Mouse (Mus musculus): ENCODE measurements at regions not wholly inside any gene's neighbourhood (a gene's known extent, or its start where the extent isn't known, plus 50 kb on each side); places are given as distances from the start of the nearest gene placed in this dataset.

GRCm38 (mm10) chr6:94835742-94836141 lies 135.8 kb upstream of the Lrig1 start:
- no peak for ATAC-seq (replicated peaks; ENCODE audit: low FRiP score, poor library complexity, severe bottlenecking)

DNA sequence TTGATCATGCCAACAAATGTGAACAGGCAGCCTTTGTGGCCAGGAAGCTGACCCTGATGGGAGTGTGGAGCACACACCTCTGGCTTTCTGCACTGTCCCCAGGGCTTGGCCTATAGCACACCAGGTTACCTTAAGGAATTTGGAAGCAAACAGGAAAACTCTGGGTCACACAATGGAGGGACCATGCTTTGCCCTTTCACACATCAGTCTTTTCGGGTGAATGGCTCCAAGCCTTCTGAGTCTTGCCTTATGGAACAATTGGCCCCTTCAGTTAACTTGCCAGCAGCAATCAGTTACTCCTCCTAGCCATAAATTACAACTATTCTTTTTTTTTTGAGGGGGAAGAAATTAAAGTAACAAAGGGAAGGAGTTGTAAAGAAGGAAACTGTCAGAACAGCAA lies 134.6 kb upstream of the Lrig1 start:
- ATAC-seq (replicated peaks; ENCODE audit: low FRiP score, poor library complexity, severe bottlenecking), result no peak

DNA sequence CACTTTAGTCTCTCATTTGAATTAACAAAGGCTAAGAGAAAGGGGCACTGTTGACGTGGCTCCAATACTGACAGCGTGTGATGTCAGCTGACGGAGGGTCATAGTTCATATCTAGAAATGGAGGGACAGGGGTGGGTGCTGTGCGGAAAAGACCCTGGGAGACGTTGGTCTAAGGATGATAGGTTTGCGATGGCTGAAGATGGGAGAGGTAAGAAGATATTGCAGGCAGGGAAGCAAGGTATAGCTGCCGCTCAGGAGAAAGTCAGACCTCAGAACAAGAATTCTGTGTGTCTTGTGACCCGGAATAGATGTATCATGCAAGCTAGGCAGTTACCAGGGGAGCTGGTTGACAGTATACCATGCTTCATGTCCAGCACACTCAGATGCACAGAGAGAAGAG lies 130.8 kb upstream of the Lrig1 start:
- no peak for ATAC-seq (replicated peaks; ENCODE audit: low FRiP score, poor library complexity, severe bottlenecking)

GRCm38 (mm10) chr6:94829246-94829645 lies 129.3 kb upstream of the Lrig1 start:
- ATAC-seq (replicated peaks; ENCODE audit: low FRiP score, poor library complexity, severe bottlenecking), result no peak

- ATAC-seq (replicated peaks; ENCODE audit: low FRiP score, poor library complexity, severe bottlenecking), result no peak
Observed at GRCm38 (mm10) chr6:94826656-94827055, 126.7 kb upstream of the Lrig1 start.

- ATAC-seq (replicated peaks; ENCODE audit: low FRiP score, poor library complexity, severe bottlenecking), result no peak
Observed at GRCm38 (mm10) chr6:94818220-94818619, 118.3 kb upstream of the Lrig1 start.

- no peak for ATAC-seq (replicated peaks; ENCODE audit: low FRiP score, poor library complexity, severe bottlenecking)
Observed at GRCm38 (mm10) chr6:94816161-94816560, 116.2 kb upstream of the Lrig1 start.

DNA sequence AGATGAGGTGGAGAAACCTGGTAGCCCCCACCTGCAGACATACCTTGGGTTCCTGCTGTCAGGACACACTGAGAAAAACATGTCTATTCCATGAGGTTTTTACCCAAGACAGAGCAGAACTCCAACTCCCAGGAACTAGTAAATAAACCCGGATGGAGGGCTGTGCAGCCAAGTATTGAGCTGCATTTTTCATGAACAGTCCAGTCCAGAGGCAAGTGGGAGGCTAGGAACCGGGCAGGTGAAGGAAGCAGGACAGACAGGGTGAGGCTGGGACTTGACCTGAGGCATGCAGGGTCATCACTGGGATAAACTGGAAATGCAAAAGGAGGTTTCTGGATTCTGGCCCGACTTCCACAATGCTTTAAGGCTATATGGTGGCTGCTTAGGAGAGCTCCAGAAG lies 114.8 kb upstream of the Lrig1 start:
- no peak for ATAC-seq (replicated peaks; ENCODE audit: low FRiP score, poor library complexity, severe bottlenecking)

GRCm38 (mm10) chr6:94813481-94814148 lies 113.7 kb upstream of the Lrig1 start:
- no peak for ATAC-seq (replicated peaks; ENCODE audit: low FRiP score, poor library complexity, severe bottlenecking)

GRCm38 (mm10) chr6:94811846-94812245 lies 111.9 kb upstream of the Lrig1 start:
- no peak for ATAC-seq (replicated peaks; ENCODE audit: low FRiP score, poor library complexity, severe bottlenecking)

GRCm38 (mm10) chr6:94807216-94807615 lies 107.3 kb upstream of the Lrig1 start:
- no peak for ATAC-seq (replicated peaks; ENCODE audit: low FRiP score, poor library complexity, severe bottlenecking)

- no peak for ATAC-seq (replicated peaks; ENCODE audit: low FRiP score, poor library complexity, severe bottlenecking)
Observed at GRCm38 (mm10) chr6:94806481-94807160, 106.7 kb upstream of the Lrig1 start.

DNA sequence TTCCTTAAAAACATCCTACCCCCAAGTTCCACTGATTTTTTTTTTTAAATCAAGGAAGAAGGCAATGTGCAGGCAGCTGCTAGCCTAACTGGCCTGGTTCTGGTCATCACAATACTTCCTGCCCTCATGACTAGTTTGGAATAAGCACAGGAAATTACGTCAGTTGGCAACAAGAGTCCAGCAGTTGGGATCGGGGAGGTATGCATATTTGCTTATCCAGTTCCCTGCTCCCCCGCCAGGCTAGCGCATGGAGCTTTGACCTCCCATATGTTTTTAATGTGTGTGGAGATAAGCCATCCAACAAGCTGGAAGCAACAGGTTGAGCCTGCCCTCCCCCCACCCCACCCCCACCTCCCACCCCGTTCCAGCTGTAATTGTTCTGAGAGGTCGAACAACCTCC lies 105.7 kb upstream of the Lrig1 start:
- ATAC-seq (replicated peaks; ENCODE audit: low FRiP score, poor library complexity, severe bottlenecking), result no peak

- ATAC-seq (replicated peaks; ENCODE audit: low FRiP score, poor library complexity, severe bottlenecking), result no peak
Observed at GRCm38 (mm10) chr6:94804284-94804815, 104.4 kb upstream of the Lrig1 start.

DNA sequence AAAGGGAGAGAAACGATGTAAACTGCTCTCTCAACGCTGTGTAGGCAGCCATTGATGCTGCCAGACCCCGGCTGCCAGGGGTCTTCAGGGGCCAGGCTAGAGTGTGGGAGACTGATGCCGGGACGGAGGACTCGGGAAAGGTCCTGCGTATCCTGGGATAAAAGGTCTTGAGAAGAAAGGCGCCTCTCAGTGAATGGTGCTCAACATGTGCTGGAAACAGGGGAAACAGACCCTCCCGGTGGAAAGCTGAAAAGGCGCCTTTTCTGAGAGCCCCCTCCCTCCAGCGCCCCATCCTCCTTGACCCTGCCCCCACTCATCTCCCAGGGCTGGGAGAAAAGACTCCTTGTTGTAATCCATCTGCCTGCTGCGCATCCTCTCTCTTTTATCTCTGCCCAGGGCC lies 101.1 kb upstream of the Lrig1 start:
- no peak for ATAC-seq (replicated peaks; ENCODE audit: low FRiP score, poor library complexity, severe bottlenecking)

- no peak for ATAC-seq (replicated peaks; ENCODE audit: low FRiP score, poor library complexity, severe bottlenecking)
Observed at GRCm38 (mm10) chr6:94798545-94799211, 98.7 kb upstream of the Lrig1 start.

- no peak for ATAC-seq (replicated peaks; ENCODE audit: low FRiP score, poor library complexity, severe bottlenecking)
Observed at GRCm38 (mm10) chr6:94795442-94795841, 95.5 kb upstream of the Lrig1 start.

GRCm38 (mm10) chr6:94793555-94793954 lies 93.6 kb upstream of the Lrig1 start:
- no peak for ATAC-seq (replicated peaks; ENCODE audit: low FRiP score, poor library complexity, severe bottlenecking)

GRCm38 (mm10) chr6:94792312-94792711 lies 92.4 kb upstream of the Lrig1 start:
- no peak for ATAC-seq (replicated peaks; ENCODE audit: low FRiP score, poor library complexity, severe bottlenecking)

- ATAC-seq (replicated peaks; ENCODE audit: low FRiP score, poor library complexity, severe bottlenecking), result no peak
Observed at GRCm38 (mm10) chr6:94789308-94789763, 89.4 kb upstream of the Lrig1 start.

- ATAC-seq (replicated peaks; ENCODE audit: low FRiP score, poor library complexity, severe bottlenecking), result no peak
Observed at GRCm38 (mm10) chr6:94783471-94783870, 83.5 kb upstream of the Lrig1 start.

All from erythroid progenitor cell, adult 5-6 weeks (primary cell).